Mouse (Mus musculus) B cell, adult 2 months (primary cell): ENCODE measurements around the gene Per1.

ENCODE experiments used
- DNase-seq, 2 experiments: peaks; one replicate each; pipeline ENCODE4 v3.0.0; 2022

Per1 gene

GRCm38 (mm10) chr11:69135361-69135760 is 40.3 kb downstream of the Per1 start:
- no peak for DNase-seq

DNA sequence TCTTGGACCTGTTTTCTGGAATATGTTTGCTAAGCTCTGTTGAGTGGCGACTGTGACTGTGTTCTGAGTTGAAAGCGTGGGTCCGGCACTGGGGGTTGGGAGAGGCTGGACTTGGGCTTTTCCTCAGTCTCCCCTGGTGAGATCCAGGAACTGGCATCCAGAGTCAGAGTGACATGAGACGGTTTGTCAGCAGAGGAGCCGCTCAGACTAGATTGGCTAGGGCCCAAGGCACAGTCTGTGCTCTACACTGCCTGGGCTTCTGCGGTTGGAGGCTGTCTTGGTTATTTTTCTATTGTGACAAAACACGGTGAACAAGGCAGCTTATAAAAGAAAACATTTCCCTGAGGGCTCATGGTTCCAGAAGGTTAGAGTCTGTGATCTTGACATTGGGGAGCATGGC is 52.5 kb downstream of the Per1 start:
- no peak for DNase-seq

DNA sequence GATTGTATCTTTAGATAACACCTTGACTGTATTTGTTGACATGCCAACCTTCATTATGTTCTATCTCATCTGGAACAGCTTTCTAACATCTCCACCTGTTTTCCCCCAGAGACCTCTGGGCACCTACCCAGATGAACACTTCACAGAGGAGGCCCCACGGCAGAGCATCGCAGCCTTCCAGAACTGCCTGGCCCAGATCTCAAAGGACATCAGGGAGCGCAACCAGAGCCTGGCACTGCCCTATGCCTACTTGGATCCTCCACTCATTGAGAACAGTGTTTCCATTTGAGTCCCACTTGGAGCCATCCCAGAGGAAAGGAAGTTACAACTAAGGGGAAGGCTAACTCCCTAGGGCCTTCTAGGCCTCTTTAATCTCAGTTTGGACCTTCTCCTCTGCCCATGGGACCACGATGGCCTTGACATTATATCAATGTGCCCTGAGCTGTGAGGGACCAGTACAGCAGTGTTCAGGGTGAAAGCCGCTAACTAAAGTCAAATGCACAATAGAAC is 53.5 kb downstream of the Per1 start:
- DNase-seq, result no peak

DNA sequence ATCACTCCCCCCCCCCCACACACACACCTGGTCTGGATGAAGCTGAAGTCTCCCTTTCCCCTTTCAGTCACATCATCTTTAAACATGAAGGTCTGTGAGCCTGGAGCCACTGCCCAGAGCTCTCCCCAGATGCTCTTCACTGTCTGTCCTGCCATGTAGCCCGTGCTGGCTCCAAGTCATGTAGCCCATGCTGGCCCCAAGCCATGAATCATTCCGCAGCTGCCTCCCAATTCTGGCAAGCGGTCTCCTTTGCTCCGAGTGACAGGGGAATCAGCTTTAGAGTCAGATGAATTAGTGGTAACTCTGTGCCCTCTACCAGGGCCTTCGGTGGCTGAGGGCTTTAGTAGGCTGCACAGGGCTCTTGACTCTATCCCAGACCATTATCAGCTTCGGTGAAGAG is 54.7 kb downstream of the Per1 start:
- no peak for DNase-seq

DNA sequence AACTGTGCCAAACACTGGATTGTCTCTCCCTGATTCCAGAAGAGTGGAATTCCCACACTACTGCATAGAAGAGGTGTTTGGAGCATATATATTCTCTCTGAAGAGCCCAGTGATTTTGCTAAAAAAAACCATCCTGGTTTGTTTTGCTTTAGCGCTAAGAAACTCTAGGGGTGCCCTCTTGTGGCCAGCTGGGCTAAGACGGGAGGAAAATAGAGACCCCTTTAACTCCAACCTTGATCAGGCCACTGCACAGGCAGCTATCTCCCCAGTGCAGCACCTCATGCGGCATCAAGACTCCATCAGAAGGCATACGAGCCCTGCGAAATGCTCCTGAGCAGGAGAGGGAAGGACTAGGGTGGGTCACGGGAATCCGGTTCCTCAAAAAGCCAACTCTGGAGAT is 55.4 kb downstream of the Per1 start:
- peak; percentile 77 to 82 for DNase-seq

GRCm38 (mm10) chr11:69151004-69151403 is 56.0 kb downstream of the Per1 start:
- no peak for DNase-seq

DNA sequence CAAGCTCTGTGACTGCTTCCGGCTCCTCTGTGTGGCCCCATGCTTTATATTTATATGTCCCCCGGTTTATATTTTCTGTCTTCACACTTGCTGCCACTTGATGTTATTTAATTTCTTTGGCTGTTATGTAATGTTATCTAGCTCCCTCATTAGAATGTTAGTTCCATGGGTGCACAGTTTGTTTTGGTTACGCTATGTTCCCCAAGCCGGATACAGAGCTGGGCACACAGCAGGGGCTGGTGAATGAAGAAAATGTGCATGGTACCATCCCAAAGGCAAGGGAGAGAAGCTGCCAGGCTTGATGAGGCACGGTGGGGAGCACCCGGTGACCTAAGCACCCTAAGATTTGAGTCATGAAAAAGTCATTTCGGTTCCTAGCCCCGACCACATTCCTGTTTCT is 58.8 kb downstream of the Per1 start:
- no peak for DNase-seq

- no peak for DNase-seq
Observed at GRCm38 (mm10) chr11:69155351-69155750, 60.3 kb downstream of the Per1 start.

GRCm38 (mm10) chr11:69156800-69157199 is 61.8 kb downstream of the Per1 start, which contains the start of gene Alox12b:
Gene Alox12b (plus strand): TSS chr11:69156989.
- DNase-seq, result no peak
